Mouse (Mus musculus) mouse trophoblast stem cell (cell line): ENCODE results near the gene Irs1.

Experiments used
- in situ Hi-C, 2 experiments: fragments of 300-500 bp; cut with MseI, MboI; formaldehyde crosslinking; loops; 2 replicates in 1 of 2; 3 replicates in 1 of 2; pipeline ENCODE4 v1.15.1; 2025

Irs1 gene

GRCm38 (mm10) chr1:82289116-82289989, 1.9 kb downstream of the Irs1 start:
- in situ Hi-C loops = loop anchor here (25.0 kb wide), 2 partner anchors 702 to 977 kb away; no protein-coding TSS in a partner anchor

DNA sequence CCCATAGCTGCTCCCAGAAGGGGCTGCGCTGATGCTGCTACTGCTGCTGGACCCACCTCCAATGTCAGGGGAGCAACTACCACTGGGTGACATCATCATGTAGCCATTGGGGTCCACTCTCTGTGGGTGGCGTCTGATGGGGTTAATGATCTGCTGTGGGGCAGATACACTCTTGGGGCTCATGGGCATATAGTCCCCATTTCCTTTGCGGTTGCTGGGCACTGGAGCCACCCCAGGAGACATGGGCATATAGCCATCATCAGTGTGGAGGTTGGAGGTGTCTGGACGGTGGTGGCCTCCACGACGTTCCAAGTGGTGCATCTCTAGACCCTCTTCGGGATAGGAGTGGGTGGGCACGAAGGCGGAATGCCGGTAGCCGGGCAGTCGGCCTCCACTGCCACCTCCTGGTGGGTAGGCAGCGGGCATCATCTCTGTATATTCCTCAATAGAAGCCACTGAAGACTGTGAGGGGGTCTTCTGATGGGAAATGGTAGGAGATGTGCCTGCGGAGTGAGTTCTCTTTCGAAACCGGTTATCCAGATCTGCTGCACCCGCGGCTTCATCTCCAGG, 2.7 kb downstream of the Irs1 start:
- in situ Hi-C loops = loop anchor here (25.0 kb wide), 2 partner anchors 701 to 976 kb away; no protein-coding TSS in a partner anchor

DNA sequence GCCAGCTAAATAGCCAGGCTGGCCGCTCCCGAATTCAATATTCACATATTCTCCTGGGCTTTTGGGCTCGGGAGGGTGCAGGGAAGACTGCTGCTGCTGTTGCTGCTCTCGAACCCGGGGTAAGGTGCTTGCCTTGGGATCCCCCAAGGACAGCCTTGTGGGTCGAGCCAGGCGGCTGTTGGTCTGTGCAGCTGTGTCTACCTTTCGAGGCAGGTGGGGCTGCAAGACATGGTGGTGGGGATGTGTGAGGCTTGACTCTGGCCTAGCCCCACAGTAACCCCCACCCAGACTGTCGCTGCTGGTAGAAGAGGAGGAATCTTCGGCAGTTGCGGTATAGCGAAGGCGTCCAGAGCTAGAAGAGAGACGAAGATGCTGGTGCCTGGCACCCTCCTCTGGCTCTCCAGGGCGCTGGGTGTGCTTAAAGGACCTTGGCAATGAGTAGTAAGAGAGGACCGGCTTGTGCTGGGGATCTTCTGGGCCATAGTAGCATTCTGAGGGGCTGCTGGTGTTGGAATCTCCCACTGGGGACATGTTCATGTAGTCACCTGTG, 3.4 kb downstream of the Irs1 start:
- in situ Hi-C loops = loop anchor here (25.0 kb wide), 2 partner anchors 701 to 976 kb away; no protein-coding TSS in a partner anchor

DNA sequence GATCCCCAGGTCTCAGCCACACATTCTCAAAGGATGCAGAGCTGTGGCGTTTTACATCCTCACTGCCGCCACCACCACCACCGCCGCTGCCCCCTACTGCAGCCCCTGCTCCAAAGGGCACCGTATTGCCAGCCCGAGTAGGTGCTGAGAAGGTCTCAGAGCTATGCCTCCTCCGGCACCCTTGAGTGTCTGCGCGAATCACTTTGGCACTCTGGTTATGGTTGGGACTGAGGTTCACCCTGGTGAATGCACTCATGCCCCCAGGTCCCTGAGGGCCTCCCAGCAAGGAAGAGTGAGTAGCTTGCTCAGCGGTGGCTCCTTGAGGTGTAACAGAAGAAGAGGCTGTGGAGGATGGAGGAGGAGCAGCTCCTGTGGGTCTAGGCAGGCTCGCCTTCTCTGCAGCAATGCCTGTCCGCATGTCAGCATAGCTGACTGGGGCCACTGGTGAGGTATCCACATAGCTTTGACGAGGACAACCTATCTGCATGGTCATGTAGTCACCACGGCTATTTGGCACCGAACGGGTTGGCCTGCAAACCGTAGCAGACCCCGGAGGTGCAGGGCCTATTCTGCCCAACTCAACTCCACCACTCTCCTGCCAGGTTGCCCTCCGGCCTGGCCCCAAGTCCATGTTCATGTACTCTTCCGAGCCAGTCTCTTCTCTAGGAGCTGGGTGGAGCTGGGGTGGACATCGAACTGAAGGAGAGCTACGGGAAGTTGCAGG, 4.0 kb downstream of the Irs1 start:
- in situ Hi-C loops = loop anchor here (25.0 kb wide), 2 partner anchors 700 to 975 kb away; no protein-coding TSS in a partner anchor

DNA sequence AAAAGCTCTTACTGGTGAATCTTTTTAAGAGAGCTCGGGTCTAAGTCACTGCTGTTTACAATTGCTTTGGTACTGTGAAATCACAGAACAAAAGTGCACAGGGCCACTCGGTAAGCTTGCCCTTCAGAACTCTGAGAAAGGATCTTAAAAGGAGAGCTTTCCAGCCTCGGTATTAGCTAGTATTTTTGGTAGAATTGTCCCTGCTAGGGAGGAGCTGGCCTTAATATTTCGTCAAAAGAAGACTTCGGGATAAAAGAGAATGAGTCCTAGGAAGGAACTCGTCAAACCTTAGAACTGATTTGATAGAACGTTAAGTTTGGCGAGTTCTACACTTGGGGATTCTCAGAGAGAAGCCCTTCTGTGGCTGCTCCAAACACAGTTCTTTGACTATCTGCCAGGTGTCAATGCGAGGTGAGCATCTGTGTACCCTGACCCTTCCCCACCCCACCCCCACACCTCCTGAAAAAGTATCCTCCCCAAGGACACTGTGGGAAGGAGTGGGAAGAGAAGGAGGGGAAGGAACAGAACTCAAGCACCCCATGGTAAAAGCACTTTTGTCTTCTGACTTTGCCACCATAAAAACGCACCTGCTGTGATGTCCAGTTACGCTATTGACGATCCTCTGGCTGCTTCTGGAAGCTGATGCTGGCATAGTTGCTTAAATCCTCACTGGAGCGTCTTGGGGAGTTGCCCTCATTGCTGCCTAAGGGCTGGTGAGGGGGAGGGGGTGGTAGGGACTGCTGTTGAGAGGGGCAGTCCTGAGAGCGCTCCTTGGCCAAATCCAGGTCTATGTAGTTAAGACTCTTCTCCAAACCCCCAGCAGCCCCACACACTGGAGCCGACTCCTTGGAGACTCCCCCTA, 4.8 kb downstream of the Irs1 start:
- in situ Hi-C loops = loop anchor here (25.0 kb wide), 2 partner anchors 699 to 974 kb away; no protein-coding TSS in a partner anchor

DNA sequence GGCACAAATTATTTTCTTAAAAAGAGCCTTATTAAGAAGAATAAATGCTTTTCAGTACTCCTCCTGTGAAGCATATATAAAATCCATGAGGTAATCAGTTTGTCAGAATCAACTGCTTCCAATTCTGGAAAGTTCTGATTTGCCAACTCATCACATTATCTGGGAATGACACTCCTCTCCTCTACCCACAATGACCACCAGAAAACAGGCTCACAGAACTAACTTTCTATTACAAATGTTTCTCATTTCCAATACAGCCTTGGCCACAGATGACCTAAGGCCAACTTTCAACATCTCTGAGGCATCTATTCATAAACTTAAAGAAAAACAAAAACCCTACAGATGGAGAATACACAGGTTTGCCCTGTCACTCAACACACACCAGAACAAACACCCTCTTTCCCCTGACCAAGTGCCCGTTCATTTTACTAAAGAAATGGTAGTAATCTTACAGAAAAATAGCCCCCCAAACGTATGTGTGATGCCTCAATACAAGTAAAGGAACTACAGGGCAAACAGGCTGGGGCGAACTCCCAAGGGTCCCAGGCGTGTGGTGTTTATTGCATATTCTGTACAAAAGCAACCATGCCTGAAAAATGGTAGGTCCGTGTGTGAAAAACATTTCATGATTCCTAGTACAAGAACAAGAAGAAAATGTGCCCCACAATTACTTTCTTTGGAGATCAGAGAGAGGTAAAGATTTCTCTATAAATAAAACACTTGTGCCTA, 5.6 kb downstream of the Irs1 start:
- in situ Hi-C loops = loop anchor here (25.0 kb wide), 2 partner anchors 698 to 973 kb away; no protein-coding TSS in a partner anchor

GRCm38 (mm10) chr1:82284403-82284802, 6.8 kb downstream of the Irs1 start:
- in situ Hi-C loops = loop anchor here (25.0 kb wide), 2 partner anchors 697 to 972 kb away; no protein-coding TSS in a partner anchor

GRCm38 (mm10) chr1:82283901-82284301, 7.3 kb downstream of the Irs1 start:
- in situ Hi-C loops = loop anchor here (25.0 kb wide), 2 partner anchors 697 to 972 kb away; no protein-coding TSS in a partner anchor

DNA sequence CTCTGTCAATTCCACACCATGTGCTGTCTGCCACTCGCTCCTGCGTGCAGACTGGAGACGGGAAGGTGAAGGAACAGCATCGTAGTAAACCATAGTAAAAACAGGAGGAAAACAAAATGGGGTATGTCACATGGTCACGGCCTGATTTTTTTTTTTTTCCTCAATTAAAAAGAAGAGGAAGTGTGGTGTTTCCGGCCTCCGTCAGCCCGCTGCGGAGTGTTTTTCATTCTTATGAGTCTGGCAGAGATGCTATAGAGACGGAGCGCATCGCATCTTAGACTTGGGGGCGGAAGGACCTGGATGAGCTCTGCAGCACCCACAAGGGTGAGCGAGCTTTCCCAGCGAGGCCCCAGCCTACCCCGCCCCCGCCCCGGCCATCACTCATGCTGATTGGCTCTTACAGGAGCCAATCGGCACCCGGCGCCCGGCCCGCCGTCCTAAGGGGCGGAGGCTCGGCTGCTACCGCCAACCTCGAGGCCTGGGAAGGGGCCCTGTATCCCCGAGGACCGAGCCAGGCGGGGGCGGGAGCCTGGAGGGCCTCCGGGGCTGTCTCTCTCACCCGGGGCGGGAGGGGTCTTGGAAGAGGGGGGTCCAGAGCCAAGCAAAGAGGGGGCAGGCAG, 8.1 kb downstream of the Irs1 start:
- in situ Hi-C loops = loop anchor here (25.0 kb wide), 2 partner anchors 696 to 971 kb away; no protein-coding TSS in a partner anchor

DNA sequence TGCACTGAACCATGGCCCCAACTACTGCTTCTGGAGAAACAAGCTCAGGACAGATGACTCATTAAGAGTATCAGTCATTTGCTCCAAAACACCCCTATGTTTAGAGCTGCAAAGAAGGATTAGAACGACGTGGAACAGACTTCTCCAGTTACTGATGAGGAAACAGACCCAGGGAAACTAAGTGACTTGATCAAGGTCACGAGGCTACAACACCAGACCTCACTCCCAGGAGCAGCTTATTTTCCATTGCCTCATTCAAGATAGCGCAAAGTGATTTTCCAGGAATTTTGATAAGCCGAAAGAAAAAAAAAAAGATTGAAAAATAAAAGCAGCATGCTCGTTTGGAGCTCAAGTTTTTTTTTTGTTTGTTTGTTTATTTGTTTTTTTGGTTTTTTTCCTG, 9.4 kb downstream of the Irs1 start:
- in situ Hi-C loops = loop anchor here (25.0 kb wide), 2 partner anchors 695 to 970 kb away; no protein-coding TSS in a partner anchor

DNA sequence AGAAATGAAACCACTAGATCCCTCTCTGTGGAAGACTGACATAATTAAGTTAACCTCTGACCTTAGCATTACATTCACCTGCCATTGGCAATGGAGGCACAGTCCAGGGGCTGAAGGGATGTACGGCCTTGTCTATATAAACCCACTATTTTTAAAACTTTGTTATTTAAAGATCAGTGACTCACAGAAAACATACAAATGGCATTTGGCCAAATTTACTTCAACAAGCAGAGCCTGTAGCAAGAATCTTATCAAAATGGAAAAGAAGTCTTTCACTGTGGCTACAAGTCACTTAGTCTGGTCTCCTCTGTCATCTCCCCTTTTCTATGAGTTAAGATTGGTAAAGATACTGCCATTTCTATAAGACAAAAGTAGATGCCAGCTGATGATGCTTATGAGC, 11.4 kb downstream of the Irs1 start:
- in situ Hi-C loops = loop anchor here (25.0 kb wide), 2 partner anchors 692 to 967 kb away; no protein-coding TSS in a partner anchor

DNA sequence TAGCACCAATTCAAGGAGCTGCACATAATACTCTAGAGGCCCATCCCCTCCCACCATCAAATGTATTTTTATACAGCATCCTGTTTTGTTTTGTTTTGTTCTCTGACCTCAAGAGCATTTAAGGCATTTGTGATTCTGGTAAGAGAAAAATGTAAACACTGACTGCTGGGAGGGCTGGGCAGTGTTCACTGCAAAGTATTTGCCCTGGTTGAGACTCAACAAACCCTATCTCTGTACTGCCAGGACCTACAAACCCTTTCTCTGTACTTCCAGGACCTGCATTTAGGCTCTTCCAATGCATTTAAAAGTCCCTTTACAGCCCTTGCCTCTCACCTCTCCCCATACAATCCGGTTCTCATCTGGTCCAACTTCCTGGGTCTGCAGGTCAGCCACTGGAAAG, 16.9 kb downstream of the Irs1 start:
- in situ Hi-C loops = no loop called here

DNA sequence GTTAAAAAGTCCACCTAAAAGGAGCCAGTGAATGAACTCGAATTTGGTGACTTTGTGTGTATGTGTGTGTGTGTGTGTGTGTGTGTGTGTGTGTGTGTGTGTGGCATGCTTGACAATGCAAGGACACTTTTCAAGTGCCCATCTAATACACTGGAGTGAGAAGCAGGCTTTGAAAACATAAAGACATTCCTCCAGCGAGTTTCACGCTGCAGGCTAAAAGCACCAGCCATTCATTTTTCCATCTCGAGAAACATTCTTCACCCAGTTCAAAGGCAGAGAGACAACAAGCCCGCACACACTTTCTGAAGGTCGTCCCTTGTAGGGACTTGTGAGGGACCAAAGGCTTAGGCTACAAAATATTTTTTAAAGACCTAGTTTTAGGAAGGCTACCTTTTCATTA, 17.7 kb downstream of the Irs1 start:
- in situ Hi-C loops = no loop called here

- in situ Hi-C loops = no loop called here
Measured at GRCm38 (mm10) chr1:82272231-82272630, 19.0 kb downstream of the Irs1 start.

- in situ Hi-C loops = no loop called here
Measured at GRCm38 (mm10) chr1:82267547-82267946, 23.7 kb downstream of the Irs1 start.

- in situ Hi-C loops = no loop called here
Measured at GRCm38 (mm10) chr1:82262331-82262730, 28.9 kb downstream of the Irs1 start.

- in situ Hi-C loops = no loop called here
Measured at GRCm38 (mm10) chr1:82261638-82262037, 29.6 kb downstream of the Irs1 start.

- in situ Hi-C loops = no loop called here
Measured at GRCm38 (mm10) chr1:82261053-82261618, 30.1 kb downstream of the Irs1 start.

DNA sequence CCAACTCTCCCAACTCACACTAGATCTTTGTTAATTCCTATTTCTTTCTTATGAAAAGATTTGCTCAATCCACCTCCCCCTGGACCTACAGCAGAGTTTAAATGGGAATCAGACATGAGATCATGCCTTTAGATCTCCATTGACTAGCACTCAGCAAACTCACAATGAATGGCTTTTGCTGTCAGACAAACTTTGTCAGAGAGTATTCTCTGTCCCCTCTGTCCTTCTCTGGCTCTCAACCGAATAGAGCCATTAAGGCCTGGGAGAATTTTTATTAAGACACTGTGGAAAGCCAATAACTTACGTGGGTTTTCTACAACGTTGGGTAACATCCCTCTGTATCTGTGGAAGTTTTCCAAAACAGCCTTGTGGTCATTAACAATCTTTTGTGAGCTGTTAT, 31.2 kb downstream of the Irs1 start:
- in situ Hi-C loops = no loop called here
